Mouse (Mus musculus): ENCODE measurements around the gene Msh6. TPM values are rescaled to one million over a fixed set of nuclear protein-coding genes. Genes with fewer than 3 reads are reported as not detected.
"Not testable (repeated sequence)": the region's sequence is repeated elsewhere in the genome, so short reads cannot be mapped to it uniquely, and the experiment has no call there.

The Msh6 gene
- polyA plus RNA-seq, 1 experiment from 2014 or later, result 11.7 TPM

- 68% methylated on average over 5 of the region's 5 CpGs for WGBS (ENCODE audit: insufficient replicate concordance)
- Histone ChIP-seq H3K9me3 (ENCODE audit: low read length) (peaks cover 2% of the 10 kb centered on the region), H3K4me3 (ENCODE audit: low read depth, low read length) (no peak overlapping the region), H3K4me1 (ENCODE audit: insufficient read depth) (peaks cover 7% of the 10 kb centered on the region), H3K4me2 (ENCODE audit: low read depth, low read length) (no peak overlapping the region), H3K27ac (ENCODE audit: low read depth) (no peak overlapping the region), H3K27me3 (ENCODE audit: insufficient read depth, low read length) (no peaks in the 10 kb centered on the region), H3K9ac (replicated peaks) (no peak overlapping the region), H3K36me3 (replicated peaks; ENCODE audit: insufficient read depth, low read length) (0 out of 2 replicates have a peak, but pooled peaks cover 6% of the 10 kb centered on the region)
- ATAC-seq (no peak), DNase-seq (no peak)
- TF ChIP-seq CTCF (IDR thresholded peaks at IDR 0.05; ENCODE audit: low read depth) (no peak), EP300 (IDR thresholded peaks at IDR 0.05; ENCODE audit: low read depth) (no peak)
Measured at GRCm38 (mm10) chr17:87972856-87973255, 2.0 kb upstream of the Msh6 start.

GRCm38 (mm10) chr17:87973261-87974167 lies 1.3 kb upstream of the Msh6 start:
- DNase-seq (no peak), ATAC-seq (no peak)
- no peak overlapping the region for H3K9ac ChIP-seq (replicated peaks)
- 0 out of 2 replicates have a peak, but pooled peaks cover 7% of the 10 kb centered on the region for H3K36me3 ChIP-seq (replicated peaks; ENCODE audit: insufficient read depth, low read length)
- H3K4me1 ChIP-seq (ENCODE audit: insufficient read depth), result peaks cover 7% of the 10 kb centered on the region
- peaks cover 2% of the 10 kb centered on the region for H3K9me3 ChIP-seq (ENCODE audit: low read length)
- 70% methylated on average over 10 of the region's 10 CpGs for WGBS (ENCODE audit: insufficient replicate concordance)
- H3K27me3 ChIP-seq (ENCODE audit: insufficient read depth, low read length), result no peaks in the 10 kb centered on the region
- no peak overlapping the region for H3K27ac ChIP-seq (ENCODE audit: low read depth)
- H3K4me2 ChIP-seq (ENCODE audit: low read depth, low read length), result peak overlapping the region; percentile 84; the same call in 1 of the 2 replicates
- TF ChIP-seq CTCF (IDR thresholded peaks at IDR 0.05; ENCODE audit: low read depth), result no peak
- TF ChIP-seq EP300 (IDR thresholded peaks at IDR 0.05; ENCODE audit: low read depth), result no peak
- no peak overlapping the region for H3K4me3 ChIP-seq (ENCODE audit: low read depth, low read length)

DNA sequence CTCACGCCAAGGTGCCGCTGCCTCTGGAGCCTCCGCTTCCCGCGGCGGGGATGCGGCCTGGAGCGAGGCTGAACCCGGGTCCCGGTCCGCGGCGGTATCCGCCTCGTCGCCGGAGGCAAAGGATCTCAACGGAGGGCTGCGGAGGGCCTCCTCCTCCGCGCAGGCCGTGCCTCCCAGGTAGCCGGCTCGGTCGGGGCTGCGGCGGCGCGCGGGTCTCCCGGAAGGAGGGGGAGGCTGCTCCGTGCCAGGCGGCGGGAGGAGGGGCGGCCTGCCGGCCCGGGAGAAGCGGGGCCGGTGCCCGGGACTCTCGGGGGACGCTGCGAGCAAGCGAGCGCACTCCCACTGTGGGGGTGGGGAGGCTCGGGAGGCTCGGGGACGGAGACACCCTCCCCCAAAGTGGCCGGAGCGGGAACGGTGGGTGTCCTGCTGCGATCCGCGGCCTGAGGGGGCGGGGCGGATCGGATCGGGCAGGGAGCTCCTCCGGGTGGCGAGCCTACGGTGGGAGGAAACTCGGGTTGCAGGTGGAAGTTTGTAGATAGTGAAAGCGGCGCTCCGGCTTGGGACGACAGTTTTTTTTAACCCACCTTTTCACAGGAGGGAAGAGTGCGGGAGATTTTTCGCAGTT lies 479 bp downstream of the Msh6 start:
- peaks cover 7% of the 10 kb centered on the region for H3K4me1 ChIP-seq (ENCODE audit: insufficient read depth)
- DNase-seq (peak; percentile 82), ATAC-seq (peak; percentile 64)
- H3K4me3 ChIP-seq (ENCODE audit: low read depth, low read length), result peak overlapping the region; percentile 86
- H3K36me3 ChIP-seq (replicated peaks; ENCODE audit: insufficient read depth, low read length), result 0 out of 2 replicates have a peak, but pooled peaks cover 13% of the 10 kb centered on the region
- peak overlapping the region; percentile 85 for H3K9ac ChIP-seq (replicated peaks)
- peak overlapping the region; percentile 79 for H3K27ac ChIP-seq (ENCODE audit: low read depth)
- peak overlapping the region; percentile 84 for H3K4me2 ChIP-seq (ENCODE audit: low read depth, low read length)
- peaks cover 2% of the 10 kb centered on the region for H3K9me3 ChIP-seq (ENCODE audit: low read length)
- WGBS (ENCODE audit: insufficient replicate concordance), result under 1% methylated on average over 48 of the region's 68 CpGs
- TF ChIP-seq CTCF (IDR thresholded peaks at IDR 0.05; ENCODE audit: low read depth) (no peak), EP300 (IDR thresholded peaks at IDR 0.05; ENCODE audit: low read depth) (no peak)
- H3K27me3 ChIP-seq (ENCODE audit: insufficient read depth, low read length), result no peaks in the 10 kb centered on the region

DNA sequence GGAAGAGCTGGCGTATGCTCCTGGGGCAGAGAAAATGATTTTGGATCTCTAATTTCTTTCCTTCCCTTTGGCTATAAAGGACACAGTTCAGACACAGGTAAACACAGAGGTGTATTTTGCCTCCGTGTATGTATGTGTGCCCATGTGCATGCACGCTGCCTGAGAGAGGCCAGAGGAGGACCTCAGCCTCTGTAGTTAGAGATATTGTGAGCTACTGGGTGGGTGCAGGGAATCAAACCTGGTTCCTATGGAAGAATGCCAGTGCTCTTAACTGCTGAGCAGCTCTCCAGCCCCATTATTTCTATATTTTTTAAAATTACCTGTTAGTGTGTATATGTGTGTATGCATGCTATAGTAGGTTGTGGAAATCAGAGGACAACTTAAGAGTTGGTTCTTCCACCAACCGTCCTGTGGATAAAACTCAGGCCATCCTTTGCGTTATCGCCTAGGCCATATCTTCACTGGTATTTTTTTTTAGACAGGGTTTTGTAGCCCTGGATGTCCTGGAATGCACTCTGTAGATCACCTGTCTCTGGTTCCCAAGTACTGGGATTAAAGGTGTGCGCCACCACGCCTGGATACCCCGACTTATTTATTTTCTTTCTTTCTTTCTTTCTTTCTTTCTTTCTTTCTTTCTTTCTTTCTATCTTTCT lies 1.4 kb downstream of the Msh6 start:
- Histone ChIP-seq H3K27me3 (ENCODE audit: insufficient read depth, low read length) (no peaks in the 10 kb centered on the region), H3K4me3 (ENCODE audit: low read depth, low read length) (peak overlapping the region; percentile 86), H3K4me1 (ENCODE audit: insufficient read depth) (peaks cover 11% of the 10 kb centered on the region), H3K36me3 (replicated peaks; ENCODE audit: insufficient read depth, low read length) (peaks cover 18% of the 10 kb centered on the region), H3K9me3 (ENCODE audit: low read length) (peaks cover 2% of the 10 kb centered on the region), H3K27ac (ENCODE audit: low read depth) (peak overlapping the region; percentile 79), H3K9ac (replicated peaks) (peak overlapping the region; percentile 85), H3K4me2 (ENCODE audit: low read depth, low read length) (peak overlapping the region; percentile 84)
- no peak for ATAC-seq
- TF ChIP-seq EP300 (IDR thresholded peaks at IDR 0.05; ENCODE audit: low read depth) (no peak), CTCF (IDR thresholded peaks at IDR 0.05; ENCODE audit: low read depth) (no peak)
- no peak for DNase-seq
- 64% methylated on average over 9 of the region's 9 CpGs for WGBS (ENCODE audit: insufficient replicate concordance)

DNA sequence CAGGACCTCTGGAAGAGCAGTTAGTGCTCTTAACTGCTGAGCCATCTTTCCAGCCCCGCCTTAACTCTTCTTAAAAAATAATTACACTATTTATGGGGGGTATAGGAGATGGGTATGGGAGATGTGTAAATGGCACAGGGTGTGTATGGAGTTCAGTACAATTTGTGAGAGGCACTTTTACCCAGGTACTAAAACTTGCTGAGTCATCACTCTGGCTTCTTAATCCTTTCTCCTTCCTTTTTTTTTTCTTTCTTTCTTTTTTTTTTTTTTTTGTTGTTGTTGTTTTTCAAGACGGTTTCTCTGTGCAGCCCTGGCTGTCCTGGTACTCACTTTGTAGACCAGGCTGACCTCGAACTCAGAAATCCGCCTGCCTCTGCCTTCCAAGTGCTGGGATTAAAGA lies 2.1 kb downstream of the Msh6 start:
- not testable (repeated sequence) for H3K9me3 ChIP-seq (ENCODE audit: low read length); H3K27me3 ChIP-seq (ENCODE audit: insufficient read depth, low read length); H3K27ac ChIP-seq (ENCODE audit: low read depth); ATAC-seq; DNase-seq; H3K9ac ChIP-seq (replicated peaks); H3K4me3 ChIP-seq (ENCODE audit: low read depth, low read length)
- Histone ChIP-seq H3K4me2 (ENCODE audit: low read depth, low read length) (peak overlapping the region; percentile 84; the same call in 1 of the 2 replicates), H3K4me1 (ENCODE audit: insufficient read depth) (peaks cover 11% of the 10 kb centered on the region), H3K36me3 (replicated peaks; ENCODE audit: insufficient read depth, low read length) (peaks cover 18% of the 10 kb centered on the region)
- WGBS (ENCODE audit: insufficient replicate concordance), result 76% methylated on average over 4 of the region's 4 CpGs

DNA sequence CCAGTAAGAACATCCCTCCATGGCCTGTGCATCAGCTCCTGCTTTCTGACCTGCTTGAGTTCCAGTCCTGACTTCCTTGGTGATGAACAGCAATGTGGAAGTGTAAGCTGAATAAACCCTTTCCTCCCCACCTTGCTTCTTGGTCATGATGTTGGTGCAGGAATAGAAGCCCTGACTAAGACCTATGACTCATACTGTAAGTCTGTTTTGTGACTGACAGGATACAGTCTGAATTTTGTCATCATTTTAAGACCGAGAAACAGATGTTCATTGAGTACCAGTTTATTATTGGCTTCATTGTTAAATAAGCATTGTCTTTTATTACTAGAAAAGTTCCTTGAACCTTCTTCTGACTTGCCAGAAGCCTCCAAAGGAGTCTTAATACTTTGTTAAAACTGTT lies 4.8 kb downstream of the Msh6 start:
- WGBS (ENCODE audit: insufficient replicate concordance), result 77% methylated on average over 1 of the region's 1 CpGs
- H3K4me3 ChIP-seq (ENCODE audit: low read depth, low read length); H3K9me3 ChIP-seq (ENCODE audit: low read length); H3K4me2 ChIP-seq (ENCODE audit: low read depth, low read length); ATAC-seq; DNase-seq; H3K27me3 ChIP-seq (ENCODE audit: insufficient read depth, low read length); H3K27ac ChIP-seq (ENCODE audit: low read depth); H3K9ac ChIP-seq (replicated peaks); H3K4me1 ChIP-seq (ENCODE audit: insufficient read depth): not testable (repeated sequence)
- peaks cover 23% of the 10 kb centered on the region for H3K36me3 ChIP-seq (replicated peaks; ENCODE audit: insufficient read depth, low read length)

Measured in liver, postnatal 0 days (tissue).